Mouse (Mus musculus): Measurements from ENCODE around the gene Exosc8.

DNA sequence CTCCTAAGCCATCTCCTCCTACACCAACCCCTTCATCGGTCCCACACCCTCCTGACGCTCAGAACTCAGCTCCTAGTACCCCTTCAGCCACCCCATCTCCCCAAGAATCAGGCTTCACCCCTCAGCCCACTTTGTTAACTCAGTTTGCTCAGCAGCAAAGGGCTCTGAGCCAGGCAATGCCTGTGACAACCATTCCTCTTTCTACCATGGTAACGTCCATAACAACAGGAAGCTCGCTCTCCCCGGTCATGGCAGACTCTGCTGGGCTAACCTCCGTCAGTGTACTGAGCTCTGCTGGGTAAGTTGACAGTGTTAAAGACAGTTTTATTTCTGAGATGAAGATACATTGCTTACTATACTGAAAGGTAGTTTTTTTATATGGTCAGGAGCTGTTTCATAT lies 17.8 kb downstream of the Exosc8 start:
- TF ChIP-seq MAX (IDR thresholded peaks at IDR 0.05; ENCODE audit: low read depth) (no peak), POLR2AphosphoS2 (IDR thresholded peaks at IDR 0.05; ENCODE audit: insufficient read length, low read depth) (no peak), USF1 (IDR thresholded peaks at IDR 0.05; ENCODE audit: low read depth) (no peak), SRF (IDR thresholded peaks at IDR 0.05; ENCODE audit: control insufficient read depth, insufficient read length, low read depth) (no peak), E2F4 (IDR thresholded peaks at IDR 0.05; ENCODE audit: insufficient read depth) (no peak), POLR2A (IDR thresholded peaks at IDR 0.05; ENCODE audit: insufficient read length, low read depth) (no peak), MYOG (IDR thresholded peaks at IDR 0.05; ENCODE audit: control insufficient read depth in 1 of 3, insufficient read depth in 1 of 3, insufficient read length in 2 of 3, low read depth in 2 of 3) (no peak), TCF12 (IDR thresholded peaks at IDR 0.05; ENCODE audit: insufficient read depth, poor library complexity, severe bottlenecking) (no peak)
